Mouse (Mus musculus): Measurements from ENCODE around the gene Phkg2.
"Not testable (repeated sequence)": the region's sequence is repeated elsewhere in the genome, so short reads cannot be mapped to it uniquely, and the experiment has no call there.

Phkg2 gene

DNA sequence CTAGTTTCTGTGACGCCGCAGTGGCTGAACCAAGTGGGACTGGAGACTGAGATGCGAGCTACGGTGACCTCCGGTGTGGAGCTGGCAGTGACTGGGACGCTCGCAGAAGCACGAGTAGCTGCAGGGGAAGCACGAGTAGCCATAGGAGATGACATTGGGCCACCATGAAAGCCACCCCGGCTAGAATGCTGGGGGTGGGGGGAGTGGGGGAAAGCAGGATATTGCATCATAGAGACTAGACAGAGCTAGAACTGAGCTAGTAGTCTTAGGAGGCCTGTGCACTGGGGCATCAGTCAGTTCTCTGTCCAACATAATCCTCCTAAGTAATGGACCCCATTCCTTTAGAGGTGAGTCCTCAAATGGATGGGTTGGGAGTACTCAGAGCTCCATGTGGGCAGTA, 31.1 kb downstream of the Phkg2 start:
- no peak for DNase-seq (ENCODE audit: low spot score)

DNA sequence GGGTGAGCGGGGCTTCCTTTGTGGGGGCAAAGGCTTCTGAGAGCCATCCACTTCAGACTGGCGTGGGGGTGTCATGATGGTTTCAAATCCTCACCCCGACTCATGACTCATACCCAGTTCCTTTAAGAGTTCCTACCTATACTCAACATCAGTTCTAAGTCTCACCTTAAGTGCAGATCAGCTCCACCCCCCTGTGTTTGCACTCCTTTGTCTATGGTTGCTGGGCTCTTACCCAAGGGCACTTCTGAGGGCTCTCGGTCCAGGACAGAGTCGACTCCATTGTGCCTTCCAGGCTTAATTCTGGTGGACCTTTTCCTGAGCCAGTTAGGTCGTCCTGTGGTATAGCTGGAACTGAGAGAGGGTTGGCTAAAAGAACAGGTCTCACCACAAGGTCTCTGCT, 34.0 kb downstream of the Phkg2 start:
- no peak for DNase-seq (ENCODE audit: low spot score)

DNA sequence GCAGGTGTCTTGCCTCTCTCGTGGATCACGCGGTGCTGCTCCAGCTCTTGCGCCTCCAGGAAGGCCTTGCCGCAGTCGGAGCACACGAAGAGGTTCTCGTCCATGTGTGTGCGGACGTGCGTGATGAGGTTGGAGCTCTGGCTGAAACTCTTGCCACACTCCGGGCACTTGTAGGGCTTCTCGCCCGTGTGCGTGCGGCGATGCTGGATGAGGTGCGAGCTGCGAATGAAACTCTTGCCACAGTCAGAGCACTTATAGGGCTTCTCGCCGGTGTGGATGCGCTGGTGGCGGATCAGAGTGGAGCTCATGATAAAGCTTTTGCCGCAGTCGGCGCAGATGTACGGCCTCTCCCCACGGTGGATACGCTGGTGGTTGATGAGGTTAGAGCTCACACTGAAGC, 37.9 kb downstream of the Phkg2 start:
- no peak for DNase-seq (ENCODE audit: low spot score)

DNA sequence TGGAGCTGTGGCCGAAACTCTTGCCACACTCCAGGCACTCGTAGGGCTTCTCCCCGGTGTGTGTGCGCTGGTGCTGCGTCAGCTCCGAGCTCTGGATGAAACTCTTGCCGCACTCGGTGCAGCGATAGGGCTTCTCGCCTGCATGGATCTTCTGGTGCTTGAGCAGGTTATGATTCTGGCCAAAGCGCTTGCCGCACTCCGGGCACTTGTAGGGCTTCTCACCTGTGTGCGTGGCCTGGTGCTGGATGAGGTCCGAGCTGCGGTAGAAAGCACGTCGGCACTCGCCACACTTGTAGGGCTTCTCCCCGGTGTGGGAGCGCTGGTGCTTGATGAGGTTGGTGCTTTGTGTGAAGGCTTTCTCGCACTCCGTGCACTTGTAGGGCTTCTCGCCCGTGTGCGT, 38.4 kb downstream of the Phkg2 start:
- DNase-seq (ENCODE audit: low spot score), result no peak

DNA sequence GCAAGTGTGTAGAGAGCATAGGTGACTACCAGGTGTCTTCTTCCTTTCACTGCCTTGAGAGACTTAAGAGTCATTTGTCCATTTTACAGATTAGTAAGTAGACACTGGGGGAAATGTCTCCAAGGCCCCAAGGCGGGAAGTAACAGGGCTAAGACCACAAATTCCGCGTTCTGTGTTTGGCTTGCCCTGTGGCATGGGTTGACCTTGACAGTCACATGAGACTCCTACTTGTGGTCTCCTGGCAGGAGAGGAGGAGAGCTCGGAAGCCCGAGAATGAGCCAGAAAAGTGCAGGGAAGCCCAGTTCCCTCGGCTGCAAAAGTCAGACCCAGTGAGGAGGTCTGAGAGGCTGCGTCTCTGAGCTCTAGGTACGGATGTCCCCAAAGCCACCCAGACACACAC, 40.4 kb downstream of the Phkg2 start:
- DNase-seq (ENCODE audit: low spot score), result no peak

DNA sequence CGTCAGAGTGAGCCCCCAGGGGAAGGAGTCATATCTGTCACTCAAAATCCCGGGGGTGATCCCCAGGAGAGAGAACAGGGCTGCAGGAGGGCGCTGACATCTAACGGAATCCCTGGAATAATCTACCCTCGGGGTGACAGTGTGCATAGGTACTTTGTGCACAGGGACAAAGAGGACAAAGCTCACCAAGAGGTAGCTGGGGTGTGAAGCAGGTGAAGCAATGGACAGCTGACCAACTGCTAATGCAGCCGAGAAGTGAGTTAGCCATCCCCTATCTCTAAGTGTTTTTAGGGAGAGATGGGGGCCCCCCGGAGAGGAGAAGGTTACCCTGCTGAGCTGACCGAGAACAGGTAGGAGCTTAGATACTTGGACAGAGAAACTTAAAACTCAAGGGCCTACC, 41.0 kb downstream of the Phkg2 start:
- no peak for DNase-seq (ENCODE audit: low spot score)

DNA sequence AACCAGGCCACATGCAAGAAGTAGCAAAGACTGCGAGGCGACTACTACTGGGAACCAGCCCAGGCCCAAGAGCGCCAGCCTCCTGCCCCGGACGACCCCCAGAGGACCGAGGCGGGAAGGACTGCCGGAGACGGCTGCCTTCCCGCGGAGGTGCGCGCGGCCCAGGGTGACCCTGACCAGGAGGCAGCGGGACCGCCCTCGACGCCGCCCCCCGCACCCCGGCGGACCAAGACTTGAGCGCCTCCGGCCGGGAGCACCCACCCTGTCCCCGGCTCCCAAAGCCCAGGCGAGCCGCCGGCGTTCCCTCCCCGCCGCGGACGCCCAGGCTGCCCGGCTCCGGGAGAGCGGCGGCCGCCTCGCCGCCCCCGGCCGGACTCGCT, 41.4 kb downstream of the Phkg2 start:
- peak; percentile 33 for DNase-seq (ENCODE audit: low spot score)

DNA sequence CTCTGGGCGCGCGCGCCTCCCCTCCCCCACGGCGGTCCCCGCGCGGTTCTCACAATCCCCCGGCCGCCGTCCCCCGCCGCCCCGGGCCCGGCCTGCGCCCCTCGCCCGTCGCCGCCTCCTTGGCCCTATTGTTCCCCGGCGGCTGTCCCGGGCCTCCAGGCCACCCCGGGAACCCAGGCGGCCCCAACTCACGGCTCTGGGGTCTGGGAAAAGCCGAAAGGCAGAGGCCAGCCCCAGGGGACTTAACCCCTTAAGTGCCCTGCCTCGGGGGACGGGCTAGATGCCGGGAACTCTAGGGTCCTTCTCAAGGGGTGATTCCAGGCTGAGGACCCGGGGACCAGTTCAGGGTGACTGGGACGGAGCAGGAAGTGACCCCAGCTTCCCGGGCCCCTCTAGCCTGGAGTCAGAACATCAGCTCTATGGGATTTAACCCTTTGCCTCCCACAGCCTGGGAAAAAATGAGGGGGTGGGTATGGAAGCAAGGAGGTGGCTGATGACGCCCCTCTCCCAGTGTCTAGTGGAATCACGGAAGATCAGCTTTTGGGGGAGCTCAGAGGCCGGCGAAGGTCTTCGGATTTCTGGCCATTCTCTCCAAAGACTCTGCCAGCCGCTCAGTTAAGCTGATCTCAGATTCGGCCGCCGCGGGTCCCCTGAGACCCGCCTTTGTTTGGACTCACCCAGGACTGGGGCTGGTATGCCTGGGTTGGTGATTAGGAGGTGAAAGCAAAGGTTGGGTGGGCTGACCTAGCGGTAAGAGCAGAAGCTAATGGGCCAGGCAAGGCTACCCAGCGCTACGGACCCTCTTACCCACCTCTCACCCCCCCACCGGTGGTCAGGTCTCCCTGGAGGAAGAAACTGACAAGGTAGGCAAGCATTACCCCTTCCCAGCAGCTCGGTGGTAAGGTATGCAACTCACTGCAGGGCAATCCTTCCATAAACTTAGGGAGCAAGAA, 42.0 kb downstream of the Phkg2 start, which contains the start of gene Zfp629:
Gene Zfp629 (minus strand): TSS at position 907 of the 953 bp plus-strand sequence.
- peak; percentile 73 for DNase-seq (ENCODE audit: low spot score)

DNA sequence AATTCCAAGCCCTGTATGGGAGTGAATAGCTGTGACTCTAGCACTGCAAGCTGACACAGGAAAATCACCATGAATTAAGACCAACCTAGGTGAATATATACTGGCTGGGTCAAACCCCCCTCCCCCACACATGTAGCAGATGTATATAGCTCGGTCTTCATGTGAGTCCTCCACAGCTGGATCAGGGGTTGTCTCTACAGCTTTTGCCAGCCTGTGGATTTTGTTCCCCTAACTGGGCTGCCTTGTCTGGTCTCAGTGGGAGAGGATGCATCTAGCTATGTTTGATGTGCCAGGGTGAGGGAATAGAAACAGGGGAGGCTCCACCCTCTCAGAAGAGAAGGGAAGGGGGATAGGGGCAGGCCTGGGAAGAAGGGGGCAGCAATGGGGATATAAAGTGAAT, 43.2 kb downstream of the Phkg2 start:
- no peak for DNase-seq (ENCODE audit: low spot score)

DNA sequence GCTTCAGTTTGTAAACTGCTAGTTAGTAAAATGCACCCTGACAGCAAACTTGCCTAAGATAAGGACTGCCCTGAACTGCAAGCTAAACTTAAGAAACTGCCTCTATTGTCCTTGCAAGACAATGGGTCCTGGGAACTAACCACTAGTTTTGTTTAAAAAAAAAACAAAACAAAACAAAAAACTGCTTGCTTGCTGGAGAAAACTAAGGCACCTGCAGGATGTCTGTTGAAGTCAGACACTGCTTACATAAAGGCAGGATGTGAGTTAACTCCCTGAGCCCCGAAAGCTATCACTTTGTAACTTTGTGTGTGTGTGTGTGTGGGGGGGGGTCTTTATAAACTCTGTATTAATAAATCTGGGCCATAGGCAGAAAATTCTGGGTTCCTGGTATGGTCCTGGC, 43.7 kb downstream of the Phkg2 start:
- DNase-seq (ENCODE audit: low spot score), result no peak

DNA sequence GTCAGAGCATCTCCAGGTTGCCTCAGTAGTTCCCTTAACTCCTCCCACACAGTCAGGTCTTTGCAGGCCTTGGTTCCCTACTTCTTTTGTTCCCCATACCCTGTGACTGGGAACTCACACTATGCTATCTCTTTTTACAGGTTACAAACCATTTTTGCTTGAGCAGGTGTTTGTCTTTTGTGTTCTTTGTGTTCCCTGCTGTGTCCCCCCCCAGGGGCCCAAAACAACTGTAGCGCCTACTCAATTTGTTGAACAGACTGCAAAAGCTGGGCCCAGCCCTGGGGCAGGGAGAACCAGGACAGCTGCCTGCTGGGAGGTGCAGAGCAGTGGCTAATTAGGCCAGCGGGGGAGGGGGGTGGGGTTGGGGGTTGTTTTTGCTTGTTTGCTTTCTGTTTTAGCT, 44.8 kb downstream of the Phkg2 start:
- DNase-seq (ENCODE audit: low spot score), result no peak

DNA sequence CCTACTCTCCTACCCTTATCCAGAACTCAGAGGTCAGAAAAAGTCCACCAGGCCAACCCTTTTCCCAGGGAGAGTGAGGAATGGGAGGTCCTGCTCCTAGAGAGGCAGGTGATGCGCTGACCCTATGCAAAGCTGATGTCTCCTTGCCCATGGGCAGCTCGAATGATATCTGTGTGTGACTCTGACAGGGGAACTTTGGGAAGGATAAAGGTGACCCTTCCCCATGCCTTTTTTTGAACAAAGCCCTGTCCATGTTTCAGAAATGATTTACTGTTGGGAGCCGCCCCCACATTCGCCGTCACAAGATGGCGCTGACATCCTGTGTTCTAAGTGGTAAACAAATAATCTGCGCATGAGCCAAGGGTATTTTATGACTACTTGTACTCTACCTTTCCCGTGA, 45.3 kb downstream of the Phkg2 start:
- DNase-seq (ENCODE audit: low spot score), result not testable (repeated sequence)

DNA sequence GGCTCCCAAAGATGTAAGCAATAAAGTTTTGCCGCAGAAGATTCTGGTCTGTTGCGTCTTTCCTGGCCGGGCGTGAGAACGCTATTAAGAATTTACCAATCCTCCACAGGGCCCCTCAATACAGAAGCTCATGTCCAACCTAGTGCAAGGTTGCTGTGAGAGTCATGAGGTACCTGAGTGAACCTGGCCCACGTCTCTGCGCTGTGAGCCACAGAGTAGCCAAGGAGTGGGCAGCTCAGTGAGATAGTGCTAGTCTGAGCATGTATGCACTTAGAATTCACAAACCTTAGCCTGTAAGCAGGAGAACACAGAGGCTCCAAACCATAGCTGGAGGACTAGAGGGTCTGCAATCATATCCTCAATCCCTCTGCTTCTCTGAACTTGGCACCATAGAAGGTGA, 52.9 kb downstream of the Phkg2 start:
- no peak for DNase-seq (ENCODE audit: low spot score)

DNA sequence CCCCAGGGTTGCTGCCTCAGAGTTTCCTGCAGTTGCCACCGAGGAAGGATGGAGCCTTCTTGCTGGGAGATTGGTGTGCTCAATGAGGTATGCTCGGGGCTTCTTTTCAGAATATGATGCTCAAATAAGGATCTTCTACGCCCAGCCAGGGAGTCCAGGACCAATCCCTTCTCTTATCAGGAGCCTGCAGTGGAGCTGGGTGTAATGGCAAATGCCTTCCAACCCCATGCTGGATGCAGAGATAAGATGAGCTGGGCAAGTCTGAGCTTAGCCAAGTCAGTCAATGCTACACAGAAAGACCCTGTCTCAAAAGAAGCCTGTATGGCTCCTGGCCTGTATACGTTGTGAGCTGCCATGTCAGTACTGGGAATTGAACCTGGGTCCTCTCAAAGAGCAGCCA, 53.3 kb downstream of the Phkg2 start:
- no peak for DNase-seq (ENCODE audit: low spot score)

DNA sequence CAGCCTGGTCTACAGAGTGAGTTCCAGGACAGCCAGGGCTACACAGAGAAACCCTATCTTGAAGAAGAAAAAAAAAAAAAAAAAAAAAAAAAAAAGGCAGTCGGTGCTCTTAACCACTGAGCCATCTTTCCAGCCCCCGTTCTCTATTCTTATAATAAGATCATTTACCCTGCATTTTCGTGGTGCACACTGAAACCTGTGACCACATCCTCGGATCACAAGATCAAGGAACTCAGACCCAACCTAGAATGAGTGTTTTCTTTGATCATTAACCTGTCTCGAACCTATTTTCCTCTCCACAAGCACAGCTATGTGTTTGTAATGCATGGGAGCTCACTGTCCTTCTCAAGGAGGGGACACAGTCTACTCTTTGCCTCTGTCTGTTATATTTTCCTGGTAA, 55.5 kb downstream of the Phkg2 start:
- DNase-seq (ENCODE audit: low spot score), result no peak

DNA sequence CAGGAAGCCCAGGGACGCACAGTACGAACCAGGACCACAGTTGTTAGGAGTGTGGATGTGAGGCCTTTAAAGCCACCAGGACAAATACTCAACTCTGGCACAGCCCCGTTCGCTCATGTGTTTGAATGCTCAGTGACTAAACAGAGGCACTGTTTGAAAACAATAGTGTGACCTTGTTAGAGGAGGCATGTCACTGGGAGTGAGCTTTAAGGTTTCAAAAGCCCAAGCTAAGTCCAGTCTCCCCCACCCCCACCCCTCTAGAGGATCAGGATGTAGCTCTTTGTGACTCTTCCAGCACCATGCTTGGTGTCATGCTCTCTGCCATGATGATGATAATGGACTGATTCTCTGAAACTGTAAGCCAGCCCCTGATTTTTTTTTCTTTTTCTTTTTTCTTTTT, 58.3 kb downstream of the Phkg2 start:
- no peak for DNase-seq (ENCODE audit: low spot score)
